Mouse (Mus musculus): Measurements from ENCODE around the gene Hmcn2. TPM values are rescaled to one million over a fixed set of nuclear protein-coding genes. Genes with fewer than 3 reads are reported as not detected.

The Hmcn2 gene
- total and polyA plus RNA-seq, 3 experiments = 7.2 to 24.3 (median 8.3) TPM

DNA sequence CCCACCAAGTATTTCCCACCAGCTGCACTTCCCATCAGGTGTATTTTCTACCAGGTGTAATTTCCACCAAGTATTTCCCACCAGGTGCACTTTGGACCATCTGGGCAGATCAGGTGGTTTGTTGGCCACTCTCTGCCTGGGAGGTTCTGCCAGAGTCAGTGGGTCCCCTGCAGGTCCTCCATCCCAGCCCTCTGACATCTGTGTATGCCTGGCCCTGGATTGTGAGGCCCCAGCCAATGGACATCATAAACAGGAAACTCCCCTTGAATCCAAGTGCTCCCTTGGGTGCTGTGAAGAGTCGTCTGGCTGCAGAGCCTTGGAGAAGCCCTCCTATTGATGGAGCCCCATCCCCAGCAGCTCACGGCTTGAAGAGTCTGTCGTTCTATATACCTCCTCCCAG, 61.8 kb downstream of the Hmcn2 start:
- H3K9ac ChIP-seq (ENCODE audit: low read depth, low read length) = no peak overlapping the region
- intact Hi-C loops (cut with DNase I) = no loop called here
- no peaks in the 10 kb centered on the region for H3K79me2 ChIP-seq (replicated peaks; ENCODE audit: control insufficient read depth, insufficient read depth, low read length)
- no peaks in the 10 kb centered on the region for H3K4me1 ChIP-seq (ENCODE audit: control insufficient read depth, insufficient read depth, low read length)
- WGBS = 52% methylated on average over 3 of the region's 3 CpGs
- no peak overlapping the region for H3K27ac ChIP-seq
- H3K36me3 ChIP-seq (ENCODE audit: control insufficient read depth, insufficient read depth, low read length) = no peaks in the 10 kb centered on the region
- no peak for TF ChIP-seq POLR2A (IDR thresholded peaks at IDR 0.05; ENCODE audit: insufficient read depth, low read depth, low read length)
- no peak for TF ChIP-seq EP300 (IDR thresholded peaks at IDR 0.05; ENCODE audit: insufficient read depth, low read depth, low read length)
- TF ChIP-seq CTCF (IDR thresholded peaks at IDR 0.05) = no peak
- DNase-seq = peak in 1 of 2 experiments; percentile 35
- H3K27me3 ChIP-seq (ENCODE audit: control insufficient read depth, insufficient read depth, low read length) = no peaks in the 10 kb centered on the region
- H3K4me3 ChIP-seq = no peak overlapping the region

DNA sequence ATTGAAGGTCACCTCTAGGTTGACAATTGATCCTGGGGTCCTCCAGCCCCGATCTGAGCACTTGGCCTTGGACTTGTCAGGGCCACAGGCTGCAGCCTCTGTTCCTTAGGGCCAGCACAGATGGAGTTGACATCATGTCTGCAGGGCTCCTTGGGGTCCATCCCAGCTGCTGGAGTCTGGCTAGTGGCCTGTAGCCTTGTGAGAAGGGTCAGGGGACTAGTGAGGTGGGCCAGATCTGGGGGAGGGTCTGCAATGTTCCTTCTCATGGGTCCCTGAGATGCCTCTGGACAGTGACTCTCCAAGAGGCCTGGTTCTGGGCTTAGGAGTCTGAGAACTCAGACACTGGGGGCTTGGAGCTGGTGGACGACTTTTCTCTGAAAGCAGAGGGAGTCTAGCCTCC, 63.3 kb downstream of the Hmcn2 start:
- Histone ChIP-seq H3K27ac (no peak overlapping the region), H3K79me2 (replicated peaks; ENCODE audit: control insufficient read depth, insufficient read depth, low read length) (no peaks in the 10 kb centered on the region), H3K4me3 (no peak overlapping the region), H3K36me3 (ENCODE audit: control insufficient read depth, insufficient read depth, low read length) (no peaks in the 10 kb centered on the region), H3K4me1 (ENCODE audit: control insufficient read depth, insufficient read depth, low read length) (no peaks in the 10 kb centered on the region), H3K27me3 (ENCODE audit: control insufficient read depth, insufficient read depth, low read length) (no peaks in the 10 kb centered on the region), H3K9ac (ENCODE audit: low read depth, low read length) (no peak overlapping the region)
- intact Hi-C loops (cut with DNase I) = no loop called here
- TF ChIP-seq POLR2A (IDR thresholded peaks at IDR 0.05; ENCODE audit: insufficient read depth, low read depth, low read length) (no peak), EP300 (IDR thresholded peaks at IDR 0.05; ENCODE audit: insufficient read depth, low read depth, low read length) (no peak), CTCF (IDR thresholded peaks at IDR 0.05) (no peak)
- 56% methylated on average over 2 of the region's 2 CpGs for whole genome bisulfite sequencing
- peak in 1 of 2 experiments; percentile 25 for DNase-seq

DNA sequence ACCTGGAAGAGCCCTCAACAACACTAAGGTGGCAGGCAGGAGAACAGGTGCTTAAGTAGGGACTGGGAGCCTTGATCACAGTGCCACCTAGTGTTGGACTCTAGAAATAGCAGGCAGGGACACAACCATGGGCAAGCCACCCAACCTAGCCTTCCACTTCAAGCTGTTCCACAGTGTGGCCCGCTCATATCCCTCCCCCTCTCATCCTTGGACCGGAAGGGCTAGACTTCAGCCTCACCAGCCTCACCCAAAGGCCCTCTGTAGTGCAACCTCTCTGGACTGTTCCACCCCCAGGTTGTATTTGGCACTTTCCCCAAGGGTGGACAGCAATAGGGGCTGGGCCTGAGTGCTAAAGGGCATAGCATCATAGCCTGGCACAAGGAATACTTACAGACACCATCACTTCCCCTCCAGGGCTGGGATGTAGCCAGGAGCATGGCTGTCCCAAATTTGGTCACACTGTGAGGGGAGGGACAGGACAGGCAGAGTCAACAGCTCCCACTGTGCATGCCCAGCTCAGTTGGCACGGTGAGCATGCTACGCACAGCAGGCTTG, 67.2 kb downstream of the Hmcn2 start:
- Histone ChIP-seq H3K79me2 (replicated peaks; ENCODE audit: control insufficient read depth, insufficient read depth, low read length) (no peaks in the 10 kb centered on the region), H3K9ac (ENCODE audit: low read depth, low read length) (no peak overlapping the region), H3K4me3 (no peak overlapping the region), H3K27me3 (ENCODE audit: control insufficient read depth, insufficient read depth, low read length) (no peaks in the 10 kb centered on the region), H3K36me3 (ENCODE audit: control insufficient read depth, insufficient read depth, low read length) (no peaks in the 10 kb centered on the region), H3K4me1 (ENCODE audit: control insufficient read depth, insufficient read depth, low read length) (no peaks in the 10 kb centered on the region), H3K27ac (no peak overlapping the region)
- 49% methylated on average over 4 of the region's 4 CpGs for WGBS
- intact Hi-C loops (cut with DNase I) = loop anchor here (2.0 to 5.0 kb wide), 2 partner anchors 79 to 189 kb away; no protein-coding TSS in a partner anchor
- TF ChIP-seq CTCF (IDR thresholded peaks at IDR 0.05) (peak; percentile 93), EP300 (IDR thresholded peaks at IDR 0.05; ENCODE audit: insufficient read depth, low read depth, low read length) (no peak)
- peak; percentile 35 to 39 for DNase-seq

DNA sequence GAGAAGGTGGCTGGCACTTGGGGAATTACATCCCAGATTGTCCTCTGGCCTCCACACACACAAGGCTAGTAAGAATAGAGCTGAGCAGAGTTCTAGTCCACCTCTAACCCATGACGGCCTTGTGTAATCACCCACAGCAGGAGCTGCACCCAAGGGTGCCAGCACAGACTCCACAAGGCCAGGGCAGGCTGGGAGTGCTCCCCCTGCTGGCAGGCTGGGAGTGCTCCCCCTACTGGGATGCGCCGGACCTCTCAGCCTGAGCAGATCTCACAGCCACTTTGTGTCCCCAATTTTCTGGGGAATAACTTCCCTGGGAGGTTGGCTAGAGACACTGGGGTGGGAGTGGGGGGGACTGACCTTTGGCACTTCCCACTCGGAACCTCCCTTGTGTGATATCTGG, 68.7 kb downstream of the Hmcn2 start:
- DNase-seq = peak; percentile 40 to 64
- TF ChIP-seq CTCF (IDR thresholded peaks at IDR 0.05) (peak; percentile 85), EP300 (IDR thresholded peaks at IDR 0.05; ENCODE audit: insufficient read depth, low read depth, low read length) (no peak)
- WGBS = 29% methylated on average over 4 of the region's 4 CpGs

DNA sequence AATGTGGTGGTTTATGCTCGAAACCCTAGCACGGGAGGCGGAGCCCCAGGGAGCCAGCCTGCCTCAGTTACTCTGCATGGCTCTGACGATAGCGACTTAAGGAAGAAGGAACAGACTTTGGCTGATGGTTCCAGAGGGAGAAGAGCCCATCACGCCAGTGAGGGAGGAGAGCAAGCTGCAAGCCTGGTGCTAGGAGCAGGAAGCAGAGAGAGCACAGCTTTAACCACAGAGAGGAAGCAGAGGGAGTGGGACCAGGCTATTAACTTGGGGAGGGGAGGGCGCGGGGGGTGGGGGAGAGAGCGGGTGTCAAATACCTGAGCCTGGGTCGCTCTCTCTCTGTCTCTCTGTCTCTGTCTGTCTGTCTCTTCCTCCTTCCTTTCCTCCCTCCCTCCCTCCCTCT, 102.8 kb downstream of the Hmcn2 start:
- Histone ChIP-seq H3K9ac (ENCODE audit: low read depth, low read length) (no peak overlapping the region), H3K79me2 (replicated peaks; ENCODE audit: control insufficient read depth, insufficient read depth, low read length) (no peaks in the 10 kb centered on the region), H3K27ac (no peak overlapping the region), H3K4me1 (ENCODE audit: control insufficient read depth, insufficient read depth, low read length) (no peaks in the 10 kb centered on the region), H3K27me3 (ENCODE audit: control insufficient read depth, insufficient read depth, low read length) (0 out of 2 replicates have a peak, but pooled peaks cover 2% of the 10 kb centered on the region), H3K4me3 (no peak overlapping the region), H3K36me3 (ENCODE audit: control insufficient read depth, insufficient read depth, low read length) (no peaks in the 10 kb centered on the region)
- TF ChIP-seq EP300 (IDR thresholded peaks at IDR 0.05; ENCODE audit: insufficient read depth, low read depth, low read length) = no peak
- TF ChIP-seq CTCF (IDR thresholded peaks at IDR 0.05) = no peak
- no peak for TF ChIP-seq POLR2A (IDR thresholded peaks at IDR 0.05; ENCODE audit: insufficient read depth, low read depth, low read length)
- 59% methylated on average over 10 of the region's 10 CpGs for WGBS
- intact Hi-C loops (cut with DNase I) = no loop called here
- no peak for DNase-seq

More for the DNA sequence above, 68.7 kb downstream of the Hmcn2 start:
- no peak overlapping the region for H3K27ac ChIP-seq
- H3K27me3 ChIP-seq (ENCODE audit: control insufficient read depth, insufficient read depth, low read length) = no peaks in the 10 kb centered on the region
- intact Hi-C loops (cut with DNase I) = loop anchor here (5.0 kb wide), 1 partner anchor 81 kb away; no protein-coding TSS in a partner anchor
- H3K36me3 ChIP-seq (ENCODE audit: control insufficient read depth, insufficient read depth, low read length) = no peaks in the 10 kb centered on the region
- H3K4me1 ChIP-seq (ENCODE audit: control insufficient read depth, insufficient read depth, low read length) = no peaks in the 10 kb centered on the region
- no peak overlapping the region for H3K9ac ChIP-seq (ENCODE audit: low read depth, low read length)
- H3K4me3 ChIP-seq = no peak overlapping the region
- no peaks in the 10 kb centered on the region for H3K79me2 ChIP-seq (replicated peaks; ENCODE audit: control insufficient read depth, insufficient read depth, low read length)

DNA sequence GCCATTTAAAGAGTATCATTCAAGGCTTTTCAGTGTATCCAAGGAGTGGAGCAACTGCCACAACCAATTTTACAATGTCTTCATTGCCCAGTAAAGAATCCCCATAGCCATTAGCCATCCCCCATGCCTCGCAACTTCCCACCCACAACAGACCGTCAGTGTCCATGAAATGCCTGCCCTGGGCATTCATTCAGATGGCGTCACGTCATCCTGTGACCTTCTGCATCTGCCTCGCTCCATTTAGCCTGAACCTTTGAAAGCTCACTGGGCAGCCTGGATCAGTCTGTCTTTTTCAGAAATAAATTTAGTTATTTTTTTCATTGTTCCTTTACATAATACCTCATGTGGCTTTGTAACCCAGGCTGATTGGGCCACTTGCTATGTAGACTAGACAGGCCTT, 103.8 kb downstream of the Hmcn2 start:
- intact Hi-C loops (cut with DNase I) = no loop called here
- Histone ChIP-seq H3K9ac (ENCODE audit: low read depth, low read length) (no peak overlapping the region), H3K27me3 (ENCODE audit: control insufficient read depth, insufficient read depth, low read length) (0 out of 2 replicates have a peak, but pooled peaks cover 2% of the 10 kb centered on the region), H3K4me3 (no peak overlapping the region), H3K27ac (no peak overlapping the region), H3K36me3 (ENCODE audit: control insufficient read depth, insufficient read depth, low read length) (no peaks in the 10 kb centered on the region), H3K79me2 (replicated peaks; ENCODE audit: control insufficient read depth, insufficient read depth, low read length) (no peaks in the 10 kb centered on the region), H3K4me1 (ENCODE audit: control insufficient read depth, insufficient read depth, low read length) (no peaks in the 10 kb centered on the region)
- TF ChIP-seq POLR2A (IDR thresholded peaks at IDR 0.05; ENCODE audit: insufficient read depth, low read depth, low read length) (no peak), CTCF (IDR thresholded peaks at IDR 0.05) (no peak), EP300 (IDR thresholded peaks at IDR 0.05; ENCODE audit: insufficient read depth, low read depth, low read length) (no peak)
- WGBS = 89% methylated on average over 5 of the region's 5 CpGs
- DNase-seq = no peak

Data from heart, adult 2 months (tissue).